Mouse (Mus musculus) intestine, embryonic 14.5 days (tissue): ENCODE data around the gene Slc26a1. TPM values are rescaled to one million over a fixed set of nuclear protein-coding genes. Genes with fewer than 3 reads are reported as not detected.

Experiments
- ATAC-seq: fragments of 200-750 bp; cut with Nextera tagmentation; replicated peaks from 2 replicates; pipeline ENCODE4 v1.8.0; 2017; ENCODE audit warnings: low read depth, moderate number of reproducible peaks, moderate TSS enrichment, moderate library complexity; ENCODE audit not compliant: low FRiP score, low TSS enrichment
- DNase-seq: peaks from one replicate; pipeline ENCODE4 v3.0.0-alpha.2; 2018; ENCODE audit warnings: low spot score
- H3K27ac ChIP-seq: fragments of 300-500 bp; sonication (generic); 2 replicates; pipeline ENCODE4 v1.5.1; 2014; ENCODE audit warnings: low read depth, mild to moderate bottlenecking, control low read depth
- H3K27me3 ChIP-seq: fragments of 300-500 bp; sonication (generic); replicated peaks from 2 replicates; pipeline ENCODE4 v1.6.1; 2014; ENCODE audit warnings: low read length, control low read depth; ENCODE audit not compliant: control insufficient read depth, insufficient read depth
- H3K36me3 ChIP-seq: fragments of 300-500 bp; sonication (generic); 2 replicates; pipeline ENCODE4 v1.6.1; 2014; ENCODE audit warnings: low read length, control low read depth; ENCODE audit not compliant: control insufficient read depth, insufficient read depth
- H3K4me1 ChIP-seq: fragments of 300-500 bp; sonication (generic); replicated peaks from 2 replicates; pipeline ENCODE4 v1.6.1; 2014; ENCODE audit warnings: low read length, control low read depth, mixed read lengths; ENCODE audit not compliant: control insufficient read depth, insufficient read depth
- H3K4me2 ChIP-seq: fragments of 300-500 bp; sonication (generic); 2 replicates; pipeline ENCODE4 v1.6.1; 2014; ENCODE audit warnings: low read length
- H3K4me3 ChIP-seq: fragments of 300-500 bp; sonication (generic); 2 replicates; pipeline ENCODE4 v1.5.1; 2014; ENCODE audit warnings: low read depth, low read length, control low read depth, mixed read lengths
- H3K9ac ChIP-seq: fragments of 300-500 bp; sonication (generic); 2 replicates; pipeline ENCODE4 v1.6.1; 2014; ENCODE audit warnings: mild to moderate bottlenecking, low read length
- H3K9me3 ChIP-seq: fragments of 300-500 bp; sonication (generic); 2 replicates; pipeline ENCODE4 v1.6.1; 2016; ENCODE audit warnings: low read length, control low read depth; ENCODE audit not compliant: control insufficient read depth
- WGBS: fragments of 180-500 bp; shearing (Covaris S2); extraction: QIAGEN DNeasy Blood & Tissue Kit; methylation state at CpG from one replicate; pipeline ENCODE4 v1.1.7; 2014; 5-methylcytosine and 5-hydroxymethylcytosine counted together
- polyA plus RNA-seq: library from polyadenylated mRNA; unstranded; fragments of >200 nt; fragmentation: Nextera tagmentation; extraction: Ambion mirVana; gene quantifications from 2 replicates; pipeline ENCODE4 v1.2.1, GENCODE M21; 2014

The Slc26a1 gene
- polyA plus RNA-seq, 1 experiment from 2014 or later = 1.2 TPM

DNA sequence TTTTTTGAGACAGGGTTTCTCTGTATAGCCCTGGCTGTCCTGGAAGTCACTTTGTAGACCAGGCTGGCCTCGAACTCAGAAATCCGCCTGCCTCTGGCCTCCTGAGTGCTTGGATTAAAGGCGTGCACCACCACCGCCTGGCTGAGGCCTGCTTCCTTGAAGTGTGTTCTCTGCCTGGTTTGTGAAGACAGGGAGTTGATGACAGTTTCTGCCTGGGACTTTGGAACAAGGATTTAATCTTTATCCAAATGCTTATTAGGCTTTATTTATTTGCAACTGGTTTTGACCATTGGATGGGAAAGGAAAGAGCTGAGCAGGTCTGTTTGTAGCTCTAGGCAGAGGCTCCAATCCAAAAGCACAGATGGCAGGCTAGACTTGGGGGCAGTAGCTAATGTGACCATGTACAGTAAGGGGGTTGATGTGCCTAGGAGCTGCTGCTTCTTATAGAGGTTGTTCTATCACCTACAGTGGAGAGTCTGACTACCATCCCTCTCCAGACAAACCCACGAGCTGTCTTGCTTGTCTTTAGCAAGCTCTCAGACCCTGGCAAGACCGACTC is 3.0 kb upstream of the Slc26a1 start:
- peaks cover 13% of the 10 kb centered on the region; the same call in 1 of the 2 replicates for H3K4me1 ChIP-seq
- no peak overlapping the region for H3K9ac ChIP-seq
- H3K9me3 ChIP-seq = no peaks in the 10 kb centered on the region
- 0 out of 2 replicates have a peak, but pooled peaks cover 4% of the 10 kb centered on the region for H3K36me3 ChIP-seq
- no peak overlapping the region for H3K4me3 ChIP-seq
- H3K27me3 ChIP-seq = no peaks in the 10 kb centered on the region
- WGBS = 86% methylated on average over 6 of the region's 6 CpGs
- ATAC-seq (no peak), DNase-seq (no peak)
- no peak overlapping the region for H3K4me2 ChIP-seq
- H3K27ac ChIP-seq = no peak overlapping the region

GRCm38 (mm10) chr5:108677605-108678295 is 2.4 kb upstream of the Slc26a1 start:
- ATAC-seq (peak; percentile 73), DNase-seq (peak; percentile 83)
- Histone ChIP-seq H3K4me2 (peak overlapping the region; percentile 46), H3K4me1 (peaks cover 13% of the 10 kb centered on the region; the same call in 1 of the 2 replicates), H3K9ac (peak overlapping the region; percentile 50), H3K27ac (peak overlapping the region; percentile 77), H3K36me3 (0 out of 2 replicates have a peak, but pooled peaks cover 5% of the 10 kb centered on the region), H3K4me3 (peak overlapping the region; percentile 13), H3K27me3 (no peaks in the 10 kb centered on the region), H3K9me3 (no peaks in the 10 kb centered on the region)
- 4% methylated on average over 25 of the region's 25 CpGs for WGBS

DNA sequence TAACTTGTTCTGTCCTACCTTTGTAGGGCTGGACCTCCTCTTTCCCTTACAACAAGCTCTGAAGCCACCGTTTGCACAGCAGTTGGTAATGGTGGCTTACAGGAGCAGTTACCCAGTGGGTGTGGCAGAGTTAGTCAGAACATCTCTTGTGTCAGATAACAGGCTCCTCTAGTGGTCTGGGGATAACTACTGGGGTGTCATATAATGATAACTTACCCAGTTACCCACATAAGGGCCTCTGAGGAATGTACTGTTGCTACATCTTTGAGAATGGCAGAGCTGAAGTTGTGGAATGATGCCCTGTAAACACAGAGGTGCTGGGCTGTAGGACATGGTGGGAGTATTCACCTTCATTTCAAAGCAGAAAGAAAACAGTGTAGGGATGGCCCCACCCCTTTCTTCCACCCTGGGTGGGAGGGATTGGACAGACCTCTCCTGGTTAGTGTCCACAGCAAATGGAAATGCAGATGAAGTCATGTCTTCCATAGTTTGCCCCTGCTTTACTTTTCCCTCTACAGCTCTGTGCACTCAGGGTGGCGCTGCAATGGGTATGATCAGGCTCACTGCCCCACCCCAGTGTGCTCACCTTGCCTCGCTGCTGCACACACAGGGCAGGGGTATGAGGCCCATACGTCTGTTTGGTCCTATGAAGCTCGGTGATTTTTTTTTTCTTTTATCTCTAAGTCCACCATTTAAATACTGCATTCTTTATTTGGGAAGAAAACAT is 1.6 kb upstream of the Slc26a1 start:
- no peaks in the 10 kb centered on the region for H3K27me3 ChIP-seq
- H3K9me3 ChIP-seq = no peaks in the 10 kb centered on the region
- H3K4me1 ChIP-seq = peaks cover 13% of the 10 kb centered on the region; the same call in 1 of the 2 replicates
- H3K4me2 ChIP-seq = peak overlapping the region; percentile 46
- ATAC-seq (peak; percentile 47; the same call in 1 of the 2 replicates), DNase-seq (no peak)
- H3K9ac ChIP-seq = peak overlapping the region; percentile 50; the same call in 1 of the 2 replicates
- peaks cover 13% of the 10 kb centered on the region for H3K36me3 ChIP-seq
- H3K27ac ChIP-seq = peak overlapping the region; percentile 77
- peak overlapping the region; percentile 13 for H3K4me3 ChIP-seq
- WGBS = 10% methylated on average over 5 of the region's 5 CpGs

DNA sequence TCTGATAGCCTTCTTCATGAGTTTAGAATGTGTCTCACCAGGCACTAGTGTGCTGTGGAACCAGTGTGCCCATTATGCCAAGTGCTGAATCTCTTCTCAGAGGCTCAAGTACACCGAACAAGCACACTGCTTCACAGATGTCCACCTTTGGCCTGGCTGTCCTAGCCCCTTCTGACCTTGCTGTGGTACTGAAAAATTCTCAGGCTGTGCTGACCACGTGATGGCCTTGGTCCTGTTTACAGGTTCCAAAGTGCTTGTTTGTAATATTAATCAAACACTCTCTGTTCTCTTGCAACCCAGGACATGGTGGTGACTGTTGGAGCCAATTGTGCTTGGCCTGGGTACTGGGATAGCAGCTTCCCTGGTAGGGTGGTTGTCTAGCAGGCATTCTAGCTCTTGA is 745 bp downstream of the Slc26a1 start:
- H3K9ac ChIP-seq = no peak overlapping the region
- ATAC-seq (no peak), DNase-seq (no peak)
- no peak overlapping the region for H3K27ac ChIP-seq
- H3K4me3 ChIP-seq = no peak overlapping the region
- no peaks in the 10 kb centered on the region for H3K27me3 ChIP-seq
- H3K4me2 ChIP-seq = no peak overlapping the region
- no peaks in the 10 kb centered on the region for H3K9me3 ChIP-seq
- H3K36me3 ChIP-seq = peaks cover 14% of the 10 kb centered on the region
- WGBS = 77% methylated on average over 2 of the region's 2 CpGs
- peaks cover 17% of the 10 kb centered on the region for H3K4me1 ChIP-seq

- no peak overlapping the region for H3K4me2 ChIP-seq
- no peak for ATAC-seq
- H3K9me3 ChIP-seq = no peaks in the 10 kb centered on the region
- no peak overlapping the region for H3K4me3 ChIP-seq
- H3K4me1 ChIP-seq = peaks cover 14% of the 10 kb centered on the region
- H3K27me3 ChIP-seq = no peaks in the 10 kb centered on the region
- H3K36me3 ChIP-seq = peaks cover 14% of the 10 kb centered on the region
- DNase-seq = no peak
- WGBS = 97% methylated on average over 12 of the region's 12 CpGs
- no peak overlapping the region for H3K27ac ChIP-seq
- H3K9ac ChIP-seq = no peak overlapping the region
These were observed 3.6 kb downstream of the Slc26a1 start for GRCm38 (mm10) chr5:108671757-108672156.

GRCm38 (mm10) chr5:108670785-108671184 is 4.6 kb downstream of the Slc26a1 start:
- Histone ChIP-seq H3K27me3 (no peaks in the 10 kb centered on the region), H3K4me2 (no peak overlapping the region), H3K9ac (no peak overlapping the region), H3K9me3 (no peaks in the 10 kb centered on the region), H3K4me1 (peaks cover 10% of the 10 kb centered on the region), H3K27ac (no peak overlapping the region), H3K4me3 (no peak overlapping the region), H3K36me3 (peaks cover 14% of the 10 kb centered on the region)
- peak; percentile 60 for DNase-seq
- ATAC-seq = no peak

- no peaks in the 10 kb centered on the region for H3K9me3 ChIP-seq
- H3K4me1 ChIP-seq = peaks cover 10% of the 10 kb centered on the region
- 74% methylated on average over 9 of the region's 9 CpGs for WGBS
- peak overlapping the region; percentile 58; the same call in 1 of the 2 replicates for H3K4me3 ChIP-seq
- ATAC-seq = no peak
- H3K27ac ChIP-seq = 0 out of 2 replicates have a peak overlapping the region, but pooled peaks have one; percentile 86
- peaks cover 14% of the 10 kb centered on the region for H3K36me3 ChIP-seq
- no peak for DNase-seq
- H3K9ac ChIP-seq = no peak overlapping the region
- no peaks in the 10 kb centered on the region for H3K27me3 ChIP-seq
- peak overlapping the region; percentile 56 for H3K4me2 ChIP-seq
These were observed 5.4 kb downstream of the Slc26a1 start for GRCm38 (mm10) chr5:108669986-108670385.

DNA sequence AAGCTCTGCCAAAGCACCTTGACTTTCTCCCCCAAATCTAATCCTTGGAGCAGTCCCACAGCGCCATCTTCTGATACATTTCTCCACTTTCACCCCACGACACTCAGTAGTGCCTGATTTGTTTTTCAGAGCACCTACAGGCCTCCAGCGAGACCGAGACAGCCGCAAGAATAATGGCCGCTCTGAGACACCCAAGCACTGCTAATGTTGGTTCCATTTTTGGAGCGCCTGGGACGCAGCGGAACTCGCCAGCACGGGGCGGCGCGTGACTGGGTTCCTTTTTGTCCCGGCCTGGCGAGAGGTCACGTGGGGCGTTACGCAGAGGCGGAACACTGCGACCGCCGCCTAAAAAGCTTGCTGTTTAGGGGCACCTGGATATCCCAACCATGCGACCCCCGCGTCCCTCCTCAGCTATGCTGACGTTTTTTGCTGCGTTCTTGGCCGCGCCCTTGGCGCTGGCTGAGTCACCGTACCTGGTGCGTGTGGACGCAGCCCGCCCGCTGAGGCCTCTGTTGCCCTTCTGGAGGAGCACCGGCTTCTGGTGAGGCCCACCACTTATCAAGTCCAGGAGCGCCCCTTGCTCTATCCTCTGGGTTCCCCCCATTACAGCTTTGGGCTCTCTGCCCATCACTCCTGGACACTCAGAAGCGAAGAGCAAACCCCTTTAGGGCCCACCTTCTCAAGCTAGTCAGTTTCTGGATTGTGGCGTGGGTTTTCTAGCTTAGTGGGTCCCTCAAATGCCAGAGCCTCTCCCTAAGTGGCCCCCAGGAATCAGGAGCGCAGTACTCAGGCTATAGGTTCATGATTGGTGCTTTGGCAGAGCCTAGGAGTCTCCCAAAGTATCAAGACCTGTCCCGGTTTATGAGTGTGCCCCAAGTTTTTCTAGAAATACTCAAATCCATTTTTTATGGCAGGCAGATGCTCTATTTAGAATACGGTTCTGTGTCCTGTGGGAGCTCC is 6.1 kb downstream of the Slc26a1 start, which contains the start of gene Dgkq:
TSS of gene Dgkq (minus strand) at position 696 of the 960 bp plus-strand sequence.
- WGBS = 5% methylated on average over 43 of the region's 43 CpGs

More for the DNA sequence above, 6.1 kb downstream of the Slc26a1 start, which contains the start of gene Dgkq:
- DNase-seq = peak; percentile 91
- Histone ChIP-seq H3K9me3 (no peaks in the 10 kb centered on the region), H3K4me3 (peak within 1 kb of the TSS; percentile 58), H3K36me3 (peaks cover 14% of the 10 kb centered on the region), H3K9ac (peak within 1 kb of the TSS; percentile 70), H3K4me1 (peaks cover 10% of the 10 kb centered on the region), H3K27me3 (0 out of 2 replicates have a peak, but pooled peaks cover 3% of the 10 kb centered on the region), H3K27ac (peak within 1 kb of the TSS; percentile 86), H3K4me2 (peak within 1 kb of the TSS; percentile 56)
- peak; percentile 83 for ATAC-seq
